Mouse (Mus musculus) monocyte, adult 2 months (primary cell): ENCODE results near the gene Gsto1.
A peak's percentile ranks its signal among the peaks of the same experiment; 100 is the strongest.

ENCODE experiments used
- DNase-seq, 2 experiments: peaks; one replicate each; pipeline ENCODE4 v3.0.0; 2022; ENCODE audit warnings: low spot score in 2 of 2, low read depth in 1 of 2

Gsto1 gene

DNA sequence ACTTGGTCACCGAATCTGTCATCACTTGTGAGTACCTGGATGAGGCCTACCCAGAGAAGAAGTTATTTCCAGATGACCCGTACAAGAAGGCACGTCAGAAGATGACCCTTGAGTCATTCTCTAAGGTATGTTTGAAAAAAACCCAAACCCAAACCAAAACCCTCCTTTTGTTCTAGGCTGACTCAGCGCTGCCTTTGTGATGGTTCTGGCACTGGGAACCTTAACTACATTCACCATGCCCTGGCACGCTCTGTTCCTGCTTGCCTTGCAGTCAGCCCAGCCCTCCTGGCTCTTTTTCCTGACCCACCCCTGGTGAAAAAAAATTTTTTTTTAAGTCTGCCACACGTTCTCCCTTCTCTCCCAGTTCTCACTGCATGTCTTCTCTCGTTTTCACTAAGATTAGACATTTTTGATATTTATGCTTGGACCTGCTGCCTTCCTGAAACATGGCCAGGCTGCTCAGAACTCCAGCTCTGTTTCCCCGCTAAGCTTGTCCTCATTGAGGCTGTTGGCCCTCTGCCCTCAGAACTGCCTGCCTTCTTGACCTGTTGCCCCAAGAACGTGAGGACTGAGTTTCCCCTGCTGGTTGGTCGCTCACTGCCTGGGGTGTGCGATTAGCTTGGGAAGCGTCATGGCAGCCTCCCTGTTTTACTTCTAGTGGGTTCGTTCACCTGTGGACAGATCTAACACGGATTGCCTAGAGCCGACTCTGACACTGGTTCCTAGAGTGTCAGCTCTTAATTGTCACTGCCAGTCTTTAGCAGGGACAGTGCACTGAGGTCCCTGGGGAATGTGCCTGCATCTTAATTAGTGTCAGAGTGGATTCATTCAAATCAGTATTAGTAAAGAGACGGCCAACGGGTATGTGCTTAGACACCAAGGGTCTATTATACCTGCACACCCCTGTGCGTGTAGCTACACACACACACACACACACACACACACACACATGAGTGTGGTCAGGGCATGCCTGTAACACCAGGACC, 3.5 kb downstream of the Gsto1 start:
- DNase-seq: no peak

GRCm38 (mm10) chr19:47859180-47859579, 4.4 kb downstream of the Gsto1 start:
- no peak for DNase-seq

GRCm38 (mm10) chr19:47862581-47862980, 7.8 kb downstream of the Gsto1 start:
- no peak for DNase-seq

DNA sequence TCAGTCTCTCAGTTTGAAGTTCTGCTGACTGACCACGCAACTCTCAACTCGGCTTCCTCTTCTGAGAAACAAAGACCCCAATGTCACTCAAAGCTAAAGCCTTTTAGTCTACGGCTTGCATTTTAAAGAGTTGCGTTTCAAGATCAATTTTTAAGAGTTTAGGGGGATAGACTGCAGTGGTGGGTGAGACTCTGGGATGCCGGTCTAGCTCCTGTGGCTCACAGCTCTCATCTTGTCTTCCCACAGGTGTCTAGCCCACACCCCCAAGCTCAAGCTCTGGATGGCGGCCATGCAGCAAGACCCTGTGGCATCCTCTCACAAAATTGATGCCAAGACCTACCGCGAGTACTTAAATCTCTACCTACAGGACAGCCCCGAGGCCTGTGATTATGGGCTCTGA, 9.3 kb downstream of the Gsto1 start:
- no peak for DNase-seq

- no peak for DNase-seq
These were observed 10.0 kb downstream of the Gsto1 start for GRCm38 (mm10) chr19:47864721-47865120.

DNA sequence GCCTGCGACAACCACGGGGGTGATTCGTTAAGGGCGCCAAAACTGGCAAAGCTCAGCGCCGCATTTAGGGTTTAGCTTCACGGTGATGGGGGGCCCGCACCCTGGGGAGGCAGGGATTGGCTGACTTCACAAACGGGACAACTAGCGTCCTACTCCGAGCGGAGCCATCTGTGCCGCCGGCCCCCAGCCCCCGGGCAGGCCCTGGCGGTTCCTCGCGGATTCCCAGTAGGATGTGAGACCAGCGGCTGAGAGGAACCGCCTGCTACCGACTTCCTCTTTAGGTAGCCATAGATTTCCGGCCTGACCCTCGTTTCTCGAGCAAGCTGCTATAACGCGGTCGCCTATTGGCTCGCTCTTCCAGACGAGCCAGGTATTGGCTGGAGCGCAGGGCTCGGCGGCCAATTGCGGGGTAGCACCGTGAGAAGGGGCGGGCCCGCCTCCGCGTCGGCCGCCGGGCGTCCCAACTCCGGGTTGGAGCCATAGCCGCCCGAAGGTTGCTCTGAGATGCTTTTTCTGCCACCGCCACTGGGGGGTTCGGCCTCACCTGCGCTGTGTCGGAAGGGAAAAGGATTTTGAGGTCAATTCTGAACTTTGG, 10.7 kb downstream of the Gsto1 start, which contains the start of gene Gsto2:
Gene Gsto2 (plus strand): TSS at position 182 of the 595 bp plus-strand sequence.
- peak; percentile 88 to 89 for DNase-seq

GRCm38 (mm10) chr19:47867628-47868175, 12.9 kb downstream of the Gsto1 start:
- no peak for DNase-seq

DNA sequence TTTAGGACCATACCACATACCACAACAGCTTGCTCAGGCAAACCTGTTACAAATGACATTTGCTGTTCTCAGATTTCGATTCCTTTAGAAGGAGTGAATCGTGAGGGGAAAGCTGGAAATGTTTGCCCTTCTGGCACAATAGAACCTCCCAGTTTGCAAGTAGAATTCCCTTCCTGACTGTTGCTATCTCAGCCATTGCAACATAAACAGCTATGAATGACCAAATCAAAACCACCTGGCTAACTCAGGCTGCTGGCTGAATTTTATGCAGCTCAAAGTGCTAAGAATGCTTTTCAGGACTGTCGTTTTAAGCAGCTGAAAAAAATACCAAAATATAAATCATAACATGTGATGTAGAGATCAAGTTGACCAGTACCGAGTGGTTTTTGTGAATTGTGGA, 14.2 kb downstream of the Gsto1 start:
- no peak for DNase-seq

DNA sequence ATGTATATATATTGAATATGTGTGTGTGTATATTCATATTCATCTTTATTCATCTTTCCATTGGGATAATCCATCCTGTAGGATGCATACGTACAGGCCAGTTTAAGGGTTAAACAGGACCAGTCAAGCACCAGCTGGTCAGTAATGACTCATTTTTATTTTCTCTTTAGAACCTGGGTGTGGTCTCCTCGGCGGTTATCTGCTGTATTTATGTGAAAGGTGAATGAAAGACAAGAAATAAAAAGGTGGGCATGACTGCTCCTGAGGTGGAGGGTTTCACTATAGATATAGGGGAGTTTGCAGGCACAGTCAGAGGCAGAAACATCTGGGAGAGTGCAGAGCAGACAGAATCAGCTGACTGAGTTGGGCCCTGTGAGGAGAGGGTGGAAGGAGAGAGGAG, 14.7 kb downstream of the Gsto1 start:
- DNase-seq: no peak

- no peak for DNase-seq
These were observed 15.4 kb downstream of the Gsto1 start for GRCm38 (mm10) chr19:47870102-47870666.

DNA sequence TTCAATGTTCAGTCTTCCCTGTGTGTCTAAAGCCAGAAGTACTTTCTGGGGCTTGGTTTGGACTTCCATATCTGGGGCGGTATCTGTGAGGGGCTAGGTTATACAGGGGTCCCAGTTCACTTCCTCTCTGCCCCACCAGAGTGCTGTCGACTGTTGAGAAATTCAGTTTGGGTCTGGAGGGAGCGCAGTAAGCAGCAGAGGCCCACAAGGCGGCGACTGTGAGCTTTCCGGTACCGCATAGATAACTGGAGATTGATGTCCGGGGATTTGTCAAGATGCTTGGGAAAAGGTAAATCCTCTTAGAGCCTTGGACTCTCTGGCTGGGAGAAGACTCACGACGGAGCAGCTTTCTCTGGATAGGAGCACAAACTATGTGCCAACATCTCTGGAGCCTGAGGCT, 16.7 kb downstream of the Gsto1 start:
- no peak for DNase-seq

DNA sequence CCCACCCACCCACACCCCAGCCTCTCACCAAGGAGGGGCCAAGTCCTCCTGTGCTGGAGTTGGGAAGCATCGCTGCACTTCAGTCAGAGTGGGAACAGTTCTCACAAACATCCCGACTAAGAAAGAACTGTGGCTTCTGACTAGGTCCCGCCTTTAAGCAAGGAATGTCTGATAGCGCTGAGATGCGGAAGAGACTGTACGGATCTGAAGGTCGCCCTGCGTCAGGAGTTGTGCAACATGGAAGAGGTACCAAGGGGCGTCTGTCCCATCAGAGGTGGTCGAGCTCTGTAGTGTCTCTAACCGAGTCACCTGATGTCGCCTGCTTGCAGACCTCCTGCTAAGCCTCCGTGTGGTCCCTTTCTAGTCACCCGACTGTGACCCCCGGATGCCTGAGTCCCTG, 21.5 kb downstream of the Gsto1 start:
- no peak for DNase-seq

- no peak for DNase-seq
These were observed 26.8 kb downstream of the Gsto1 start for GRCm38 (mm10) chr19:47881538-47881937.

DNA sequence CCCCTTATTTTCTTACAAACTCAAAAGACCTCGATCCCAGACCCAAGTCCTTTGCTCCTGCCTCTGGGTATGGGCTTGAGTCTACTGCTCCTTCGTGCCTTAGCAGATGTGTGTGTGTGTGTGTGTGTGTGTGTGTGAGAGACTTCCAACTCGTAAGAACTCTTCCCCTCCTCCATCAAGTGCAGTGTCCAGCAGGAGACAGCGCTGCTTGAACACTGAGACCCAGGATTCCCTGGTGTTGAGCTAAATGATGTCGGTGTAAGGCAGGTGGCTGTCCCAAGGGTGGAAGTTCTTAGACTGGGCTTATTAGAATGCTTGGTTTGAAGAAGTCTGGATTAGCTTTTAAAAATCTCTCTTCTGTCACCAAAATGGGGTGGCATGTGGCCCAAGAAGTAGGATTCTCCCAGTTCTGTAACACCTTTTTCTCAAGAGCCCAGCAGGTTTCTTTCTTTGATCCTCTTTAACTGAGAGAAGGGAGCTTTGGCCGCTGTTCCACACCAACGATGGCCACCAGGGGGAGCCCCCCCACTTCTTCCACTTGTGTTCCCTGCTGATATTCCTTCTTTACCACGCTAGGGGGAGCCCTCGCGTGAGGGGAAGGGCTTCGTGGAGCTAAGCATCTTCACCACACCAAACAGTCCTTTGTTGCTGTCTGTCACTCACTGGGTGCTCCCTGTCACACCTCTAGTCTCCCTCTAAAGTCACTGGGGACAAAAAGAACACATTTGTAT, 27.5 kb downstream of the Gsto1 start:
- DNase-seq: peak in 1 of 2 experiments; percentile 77

DNA sequence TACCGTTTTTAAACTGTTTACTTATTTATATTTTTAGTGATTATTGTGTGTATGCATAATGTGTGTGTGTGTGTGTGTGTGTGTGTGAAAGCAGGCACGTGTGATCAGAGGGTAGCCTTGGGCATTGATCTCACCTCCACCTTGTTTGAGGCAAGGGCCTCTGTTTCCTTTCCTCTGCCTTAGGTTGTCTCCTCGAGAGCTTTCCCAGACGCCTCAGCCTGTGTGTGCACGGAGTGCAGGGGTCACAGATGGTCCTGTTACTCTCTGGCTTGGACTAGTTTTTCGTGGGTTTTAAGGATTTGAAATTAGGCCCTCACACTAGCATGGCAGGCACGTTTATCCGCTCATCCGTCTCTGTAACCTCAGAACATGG, 28.1 kb downstream of the Gsto1 start:
- DNase-seq: no peak

DNA sequence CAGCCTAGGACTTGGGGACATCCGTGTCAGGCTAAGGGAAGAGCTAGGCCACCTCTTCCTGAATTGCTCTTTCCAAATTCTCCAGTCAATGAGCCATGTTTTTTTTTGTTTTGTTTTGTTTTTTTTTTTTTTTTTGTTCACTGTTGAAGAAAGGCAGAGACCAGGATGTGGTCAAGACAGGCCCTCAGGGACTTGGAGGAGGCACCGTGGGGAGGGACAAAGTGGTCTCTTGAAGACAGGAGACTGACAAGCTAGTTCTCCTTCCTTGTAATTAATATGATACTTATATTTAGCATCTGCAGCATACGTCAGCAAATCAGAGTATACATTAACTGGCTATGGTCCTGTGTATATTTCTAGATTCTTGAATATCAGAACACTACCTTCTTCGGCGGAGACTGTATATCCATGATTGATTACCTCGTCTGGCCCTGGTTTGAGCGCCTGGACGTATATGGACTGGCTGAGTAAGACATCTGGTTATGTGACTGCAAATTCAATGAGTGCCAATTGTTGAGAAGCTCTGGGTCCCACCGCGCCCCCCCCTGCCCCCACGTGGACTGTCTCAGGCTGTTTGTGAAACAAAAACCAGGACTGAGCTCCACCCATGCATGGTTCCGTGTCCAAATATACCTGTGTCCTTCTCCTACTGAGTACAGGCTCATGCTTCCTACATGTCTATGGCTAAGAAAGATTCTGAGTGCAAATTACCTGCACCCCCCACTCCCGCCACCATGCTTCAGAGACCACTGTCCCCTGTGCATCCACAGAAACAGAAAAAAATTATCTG, 29.7 kb downstream of the Gsto1 start:
- DNase-seq: no peak

DNA sequence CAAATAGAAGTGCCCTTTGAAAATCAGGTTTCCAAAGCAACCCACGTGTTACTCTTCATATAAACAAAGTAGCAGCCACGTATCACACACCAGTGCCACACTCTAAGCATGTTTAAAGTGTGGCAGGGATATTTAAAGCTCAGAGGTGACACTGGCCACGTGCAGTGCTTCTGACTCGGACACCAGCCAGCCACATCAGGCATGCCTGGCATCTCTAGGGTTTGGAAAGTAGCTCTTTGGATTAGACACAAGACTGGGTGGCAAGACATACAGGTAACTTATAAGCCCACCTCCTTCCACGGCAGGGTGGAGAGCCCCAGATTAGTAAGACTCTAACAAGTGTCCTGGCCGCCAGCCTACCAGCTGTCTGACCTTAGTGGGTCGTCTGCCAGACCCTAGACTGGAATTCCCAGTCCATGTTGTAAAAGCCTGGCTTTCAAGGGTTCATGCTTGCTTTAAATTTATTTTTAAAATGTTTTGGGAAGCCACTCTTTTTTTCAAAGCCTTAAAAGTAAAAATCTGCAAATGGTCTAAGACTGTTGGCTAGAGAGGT, 30.5 kb downstream of the Gsto1 start:
- no peak for DNase-seq

DNA sequence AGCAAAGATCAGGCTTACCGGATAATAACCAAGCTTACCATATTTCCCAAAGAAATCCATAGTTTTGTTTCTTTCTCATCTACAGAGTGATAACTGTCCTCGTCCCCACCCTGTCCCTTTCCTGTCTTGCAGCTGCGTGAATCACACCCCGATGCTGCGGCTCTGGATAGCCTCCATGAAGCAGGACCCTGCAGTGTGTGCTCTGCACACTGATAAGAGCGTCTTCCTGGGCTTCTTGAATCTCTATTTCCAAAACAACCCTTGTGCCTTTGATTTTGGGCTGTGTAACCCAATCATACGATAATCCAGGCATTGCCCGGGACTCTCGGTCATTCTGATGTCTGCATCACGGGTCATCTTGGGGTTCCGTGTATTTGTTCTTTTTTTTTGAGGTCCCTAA, 31.1 kb downstream of the Gsto1 start:
- no peak for DNase-seq

DNA sequence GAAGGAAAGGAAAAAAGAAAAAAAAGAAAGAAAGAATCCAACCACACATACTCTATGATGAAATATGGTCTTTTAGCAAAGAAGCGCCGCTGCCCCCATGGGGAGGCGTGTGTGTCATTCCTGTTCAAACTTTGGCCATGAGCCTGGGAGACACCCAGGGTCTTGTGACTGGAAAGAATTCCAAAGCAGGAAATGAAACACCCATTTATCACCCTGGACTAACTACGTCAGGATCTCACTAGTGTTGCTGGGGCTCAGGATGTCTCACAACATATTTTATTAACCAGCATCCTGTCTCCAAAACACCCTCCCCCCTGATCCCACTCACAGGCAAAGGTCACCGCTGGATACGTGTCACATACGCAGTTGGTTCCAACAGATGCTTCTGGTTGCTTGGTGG, 31.8 kb downstream of the Gsto1 start:
- DNase-seq: no peak

DNA sequence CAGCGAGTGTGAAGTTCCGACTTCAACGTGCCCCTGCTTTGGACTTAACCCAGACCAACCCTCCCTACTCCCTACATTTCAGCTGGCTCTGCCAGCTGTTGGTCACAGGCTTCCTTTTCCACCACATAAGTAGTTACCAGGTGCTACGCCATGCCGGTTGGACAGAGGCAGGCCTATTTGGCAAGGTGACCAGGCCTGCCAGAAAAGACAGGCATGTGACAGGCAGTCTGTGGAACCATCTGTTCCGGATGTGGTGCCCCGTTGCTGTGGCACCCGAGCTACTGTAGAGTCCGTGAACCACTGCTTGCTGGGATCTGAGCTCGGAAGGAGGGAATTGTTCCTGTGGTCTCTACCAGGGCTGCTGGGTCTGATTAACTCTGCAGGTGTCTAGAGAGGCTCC, 32.6 kb downstream of the Gsto1 start:
- DNase-seq: peak in 1 of 2 experiments; percentile 12
